Mouse (Mus musculus): Measurements from ENCODE around the gene Rbm28. TPM values are rescaled to one million over a fixed set of nuclear protein-coding genes. Genes with fewer than 3 reads are reported as not detected.
A peak's percentile ranks its signal among the peaks of the same experiment; 100 is the strongest.

Gene Rbm28
- polyA plus RNA-seq, 2 experiments = 35.7 to 59.8 TPM

GRCm38 (mm10) chr6:29193961-29194750, 29.4 kb upstream of the Rbm28 start:
- no peaks in the 10 kb centered on the region for H3K27me3 ChIP-seq (ENCODE audit: control insufficient read depth, insufficient read depth, low read length)
- TF ChIP-seq POLR2A (IDR thresholded peaks at IDR 0.05; ENCODE audit: borderline replicate concordance, extremely low read depth, insufficient read depth, insufficient read length) = no peak
- ATAC-seq (ENCODE audit: low FRiP score, low read depth) = no peak
- H3K9ac ChIP-seq (ENCODE audit: low read depth, low read length, severe bottlenecking) = no peak overlapping the region
- H3K9me3 ChIP-seq (ENCODE audit: control insufficient read depth, low read length) = no peaks in the 10 kb centered on the region
- H3K4me3 ChIP-seq (replicated peaks; ENCODE audit: low read length) = no peak overlapping the region
- WGBS = 50% methylated on average over 15 of the region's 15 CpGs
- H3K4me1 ChIP-seq (ENCODE audit: control insufficient read depth, insufficient read depth, low read length) = no peaks in the 10 kb centered on the region; the same call in 1 of the 2 replicates
- DNase-seq (ENCODE audit: low spot score) = no peak
- H3K27ac ChIP-seq (replicated peaks; ENCODE audit: low read depth, low read length) = no peak overlapping the region
- H3K36me3 ChIP-seq (ENCODE audit: control insufficient read depth, insufficient read depth, low read length) = no peaks in the 10 kb centered on the region
- no peak overlapping the region for H3K4me2 ChIP-seq (replicated peaks; ENCODE audit: low read depth, low read length, severe bottlenecking)

- Histone ChIP-seq H3K4me2 (replicated peaks; ENCODE audit: low read depth, low read length, severe bottlenecking) (no peak overlapping the region), H3K9me3 (ENCODE audit: control insufficient read depth, low read length) (no peaks in the 10 kb centered on the region), H3K27me3 (ENCODE audit: control insufficient read depth, insufficient read depth, low read length) (no peaks in the 10 kb centered on the region), H3K36me3 (ENCODE audit: control insufficient read depth, insufficient read depth, low read length) (no peaks in the 10 kb centered on the region), H3K9ac (ENCODE audit: low read depth, low read length, severe bottlenecking) (no peak overlapping the region), H3K27ac (replicated peaks; ENCODE audit: low read depth, low read length) (no peak overlapping the region), H3K4me3 (replicated peaks; ENCODE audit: low read length) (no peak overlapping the region), H3K4me1 (ENCODE audit: control insufficient read depth, insufficient read depth, low read length) (no peaks in the 10 kb centered on the region)
- 67% methylated on average over 1 of the region's 1 CpGs for WGBS
- ATAC-seq (ENCODE audit: low FRiP score, low read depth) = no peak
- TF ChIP-seq POLR2A (IDR thresholded peaks at IDR 0.05; ENCODE audit: borderline replicate concordance, extremely low read depth, insufficient read depth, insufficient read length) = no peak
- DNase-seq (ENCODE audit: low spot score) = no peak
Observed at GRCm38 (mm10) chr6:29187936-29188335, 23.1 kb upstream of the Rbm28 start.

GRCm38 (mm10) chr6:29179843-29180242, 15.0 kb upstream of the Rbm28 start:
- peak overlapping the region; percentile 65; the same call in 1 of the 2 replicates for H3K9ac ChIP-seq (ENCODE audit: low read depth, low read length, severe bottlenecking)

GRCm38 (mm10) chr6:29178888-29179658, 14.3 kb upstream of the Rbm28 start, which contains the start of gene Prrt4:
Gene Prrt4 (minus strand): TSS chr6:29179584.
- peak; percentile 79 for ATAC-seq (ENCODE audit: low FRiP score, low read depth)
- DNase-seq (ENCODE audit: low spot score) = peak; percentile 30
- H3K4me1 ChIP-seq (ENCODE audit: control insufficient read depth, insufficient read depth, low read length) = peaks cover 4% of the 10 kb centered on the region; the same call in 1 of the 2 replicates
- H3K36me3 ChIP-seq (ENCODE audit: control insufficient read depth, insufficient read depth, low read length) = no peaks in the 10 kb centered on the region
- H3K9ac ChIP-seq (ENCODE audit: low read depth, low read length, severe bottlenecking) = peak within 1 kb of the TSS; percentile 65
- H3K27me3 ChIP-seq (ENCODE audit: control insufficient read depth, insufficient read depth, low read length) = peaks cover 8% of the 10 kb centered on the region; the same call in 1 of the 2 replicates
- 1% methylated on average over 44 of the region's 79 CpGs for WGBS
- no peaks in the 10 kb centered on the region for H3K9me3 ChIP-seq (ENCODE audit: control insufficient read depth, low read length)
- no peak within 1 kb of the TSS for H3K27ac ChIP-seq (replicated peaks; ENCODE audit: low read depth, low read length)
- H3K4me3 ChIP-seq (replicated peaks; ENCODE audit: low read length) = peak within 1 kb of the TSS; percentile 60
- peak within 1 kb of the TSS; percentile 91 for H3K4me2 ChIP-seq (replicated peaks; ENCODE audit: low read depth, low read length, severe bottlenecking)
- TF ChIP-seq POLR2A (IDR thresholded peaks at IDR 0.05; ENCODE audit: borderline replicate concordance, extremely low read depth, insufficient read depth, insufficient read length) = no peak

More at GRCm38 (mm10) chr6:29179843-29180242, 15.0 kb upstream of the Rbm28 start:
- 57% methylated on average over 8 of the region's 8 CpGs for WGBS
- no peak for TF ChIP-seq POLR2A (IDR thresholded peaks at IDR 0.05; ENCODE audit: borderline replicate concordance, extremely low read depth, insufficient read depth, insufficient read length)
- Histone ChIP-seq H3K4me2 (replicated peaks; ENCODE audit: low read depth, low read length, severe bottlenecking) (peak overlapping the region; percentile 91), H3K4me3 (replicated peaks; ENCODE audit: low read length) (peak overlapping the region; percentile 60), H3K9me3 (ENCODE audit: control insufficient read depth, low read length) (no peaks in the 10 kb centered on the region), H3K27me3 (ENCODE audit: control insufficient read depth, insufficient read depth, low read length) (peaks cover 3% of the 10 kb centered on the region; the same call in 1 of the 2 replicates), H3K4me1 (ENCODE audit: control insufficient read depth, insufficient read depth, low read length) (peaks cover 4% of the 10 kb centered on the region; the same call in 1 of the 2 replicates), H3K36me3 (ENCODE audit: control insufficient read depth, insufficient read depth, low read length) (no peaks in the 10 kb centered on the region), H3K27ac (replicated peaks; ENCODE audit: low read depth, low read length) (no peak overlapping the region)
- ATAC-seq (ENCODE audit: low FRiP score, low read depth) (no peak), DNase-seq (ENCODE audit: low spot score) (no peak)
